Mouse (Mus musculus): ENCODE results near the gene Gm29776.

DNA sequence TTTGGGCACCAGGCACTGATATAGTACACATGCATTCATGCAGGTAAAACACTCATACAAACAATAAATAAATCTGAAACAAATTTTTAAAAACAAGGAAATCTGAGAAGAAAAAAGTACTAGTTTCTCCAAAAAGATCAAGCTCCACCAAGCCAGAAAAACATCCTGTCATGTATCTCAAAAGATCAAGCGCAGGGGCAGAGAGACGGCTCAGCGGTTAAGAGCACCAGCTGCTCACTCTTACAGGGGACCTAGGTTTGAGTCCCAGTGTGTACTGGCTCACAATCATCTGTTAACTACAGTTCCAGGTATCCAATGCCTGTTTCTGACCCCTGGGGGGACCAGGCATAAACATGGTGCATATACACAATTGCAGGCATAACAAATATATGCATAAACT, 16.2 kb downstream of the Gm29776 start:
- no peak for TF ChIP-seq CTCF (IDR thresholded peaks at IDR 0.05)
- no peak for TF ChIP-seq EP300 (IDR thresholded peaks at IDR 0.05; ENCODE audit: insufficient read depth, low read depth, low read length)
- no peak for TF ChIP-seq POLR2A (IDR thresholded peaks at IDR 0.05; ENCODE audit: insufficient read depth, low read depth, low read length)
